Mouse (Mus musculus) frontal cortex, adult 2 months (tissue): Measurements from ENCODE around the gene Cryzl2. TPM values are rescaled to one million over a fixed set of nuclear protein-coding genes. Genes with fewer than 3 reads are reported as not detected.

Experiments
- DNase-seq, 2 experiments: peaks; one replicate each; pipeline ENCODE4 v3.0.0; 2022; ENCODE audit warnings: low spot score in 1 of 2; ENCODE audit errors: extremely low spot score in 1 of 2
- polyA plus RNA-seq: library from polyadenylated mRNA; depleted of rRNA; stranded (reverse); fragments of >200 nt; gene quantifications from 2 replicates; pipeline ENCODE4 v1.2.3, GENCODE M21; 2012; rRNA removed

The Cryzl2 gene
- 14.8 and 16.0 TPM in 2 replicates for polyA plus RNA-seq

DNA sequence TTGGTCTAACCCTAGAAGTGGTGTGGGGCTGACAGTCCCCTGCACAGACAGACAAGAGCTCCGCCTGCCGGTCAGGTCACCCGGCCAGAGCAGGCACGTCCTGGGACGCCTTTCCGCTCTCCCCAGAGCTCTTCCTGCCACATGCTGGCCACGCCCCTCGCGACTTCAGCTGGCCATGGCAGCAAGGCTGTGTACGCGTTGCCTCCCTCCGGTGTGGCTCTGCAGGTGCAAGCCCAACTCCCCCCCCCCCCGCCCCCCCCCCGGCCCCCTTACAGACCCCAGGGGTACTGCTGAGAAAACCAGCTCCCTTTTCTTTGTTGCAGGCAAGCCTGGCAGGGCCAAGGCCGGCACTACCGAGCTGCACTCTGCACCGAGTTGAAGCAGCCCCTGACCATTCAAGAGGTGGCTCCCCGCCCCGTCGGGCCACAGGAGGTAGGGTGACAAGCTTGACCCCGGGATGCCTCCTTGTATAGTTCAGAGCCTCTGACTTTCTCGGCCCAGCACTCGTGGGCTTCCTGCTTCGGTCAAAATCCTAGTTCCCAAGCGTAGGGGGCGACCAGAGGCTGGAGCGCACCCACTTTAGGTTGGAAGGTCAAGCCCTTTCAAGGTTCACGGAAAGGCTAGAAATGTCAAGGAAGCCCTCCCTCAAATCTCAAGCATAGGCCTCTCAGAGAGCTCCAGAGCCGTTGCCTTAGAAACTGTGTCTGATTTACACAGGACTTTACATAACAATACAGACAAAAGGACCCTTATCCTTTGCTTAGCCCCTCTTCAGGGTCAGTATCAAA lies at the start of gene Cryzl2:
TSS of gene Cryzl2 (plus strand) at position 157 of the 788 bp plus-strand sequence.
- DNase-seq: no peak

DNA sequence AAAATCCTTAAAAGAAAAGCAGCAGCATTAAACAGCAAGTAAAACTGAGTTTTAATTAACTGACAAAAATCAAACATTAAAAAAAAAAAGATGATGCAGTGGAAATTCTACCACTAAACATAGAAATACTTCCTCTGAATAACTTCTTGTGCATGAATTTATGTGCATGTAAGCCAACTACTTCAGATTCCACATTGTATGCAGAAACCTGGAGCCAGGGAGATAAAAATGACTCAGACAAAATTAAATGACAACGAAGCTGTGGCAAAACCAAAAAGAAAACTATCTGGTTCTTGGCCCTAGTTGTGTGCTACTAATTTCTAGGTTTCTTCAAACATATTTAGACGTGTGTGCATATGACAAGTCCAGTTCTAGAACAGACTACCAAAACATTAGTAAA lies 48.7 kb upstream of the Cryzl2 start:
- DNase-seq: no peak

DNA sequence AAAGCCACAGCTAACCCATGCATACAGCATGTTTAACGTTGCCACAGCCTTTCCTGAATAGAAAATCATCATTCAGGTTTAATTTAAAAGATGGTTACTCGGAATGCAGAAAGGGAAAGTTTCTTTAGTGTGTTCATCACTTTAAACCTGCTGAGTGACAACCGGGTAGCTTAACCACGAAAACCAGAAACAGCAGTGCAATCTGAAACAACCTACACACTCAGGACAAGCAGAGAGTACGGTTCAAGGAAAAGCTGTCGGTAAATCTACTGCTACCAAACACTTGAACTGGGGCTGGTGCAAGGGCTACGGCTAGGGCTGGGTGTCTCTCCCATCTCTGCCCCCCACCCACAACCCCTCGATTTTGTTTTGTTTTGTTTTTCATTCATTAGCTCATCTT lies 47.4 kb upstream of the Cryzl2 start:
- no peak for DNase-seq

DNA sequence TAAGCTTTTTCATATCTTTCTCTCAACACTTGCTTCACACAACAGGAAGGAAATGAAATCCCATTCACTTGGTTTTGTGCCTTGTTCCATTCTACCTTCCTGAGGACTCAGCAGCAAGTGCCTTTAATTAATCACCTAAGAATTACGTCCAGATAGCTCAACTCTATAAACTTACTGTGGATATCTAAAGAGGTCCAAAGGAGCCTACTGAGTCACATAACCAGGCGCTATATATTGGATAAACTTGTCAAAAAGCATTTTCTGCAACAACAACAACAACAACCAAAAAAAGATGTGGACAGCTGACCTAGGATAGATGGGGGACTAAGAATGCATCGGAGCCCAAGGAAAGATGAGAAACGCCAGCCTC lies 47.1 kb upstream of the Cryzl2 start:
- DNase-seq: no peak

DNA sequence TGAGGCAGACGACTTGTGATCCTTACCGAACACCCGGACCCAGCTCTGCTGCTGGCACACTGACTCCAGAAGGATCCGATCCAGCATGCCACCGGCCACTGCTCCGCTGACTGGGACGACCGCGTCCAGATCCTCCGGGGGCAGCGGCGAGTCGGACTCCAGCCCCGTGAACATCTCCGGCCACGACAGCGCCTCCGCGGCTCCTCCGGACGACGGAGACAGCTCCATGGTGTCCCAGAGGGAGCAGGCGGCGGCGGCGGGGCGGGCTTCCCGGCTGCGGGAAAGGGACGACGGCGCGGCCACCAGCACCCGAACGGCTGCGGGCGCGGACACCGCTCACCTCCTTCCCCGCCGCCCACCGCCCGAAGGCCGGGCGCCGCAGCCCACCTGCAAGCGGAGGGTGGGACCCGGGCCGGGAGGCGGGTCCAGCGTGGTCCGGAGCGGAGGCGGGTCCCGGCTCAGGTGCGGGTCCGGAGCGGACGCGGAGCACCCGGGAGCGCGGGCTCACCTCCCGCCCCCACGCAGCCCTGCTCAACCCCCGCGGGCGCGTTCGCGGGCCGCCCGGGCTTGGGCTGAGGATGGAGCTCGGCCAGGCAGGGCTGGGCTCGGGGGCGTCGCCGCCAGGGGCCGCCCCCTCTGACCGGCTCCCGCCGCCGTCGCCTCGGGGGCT lies 46.5 kb upstream of the Cryzl2 start:
- DNase-seq: peak in 1 of 2 experiments; percentile 55

DNA sequence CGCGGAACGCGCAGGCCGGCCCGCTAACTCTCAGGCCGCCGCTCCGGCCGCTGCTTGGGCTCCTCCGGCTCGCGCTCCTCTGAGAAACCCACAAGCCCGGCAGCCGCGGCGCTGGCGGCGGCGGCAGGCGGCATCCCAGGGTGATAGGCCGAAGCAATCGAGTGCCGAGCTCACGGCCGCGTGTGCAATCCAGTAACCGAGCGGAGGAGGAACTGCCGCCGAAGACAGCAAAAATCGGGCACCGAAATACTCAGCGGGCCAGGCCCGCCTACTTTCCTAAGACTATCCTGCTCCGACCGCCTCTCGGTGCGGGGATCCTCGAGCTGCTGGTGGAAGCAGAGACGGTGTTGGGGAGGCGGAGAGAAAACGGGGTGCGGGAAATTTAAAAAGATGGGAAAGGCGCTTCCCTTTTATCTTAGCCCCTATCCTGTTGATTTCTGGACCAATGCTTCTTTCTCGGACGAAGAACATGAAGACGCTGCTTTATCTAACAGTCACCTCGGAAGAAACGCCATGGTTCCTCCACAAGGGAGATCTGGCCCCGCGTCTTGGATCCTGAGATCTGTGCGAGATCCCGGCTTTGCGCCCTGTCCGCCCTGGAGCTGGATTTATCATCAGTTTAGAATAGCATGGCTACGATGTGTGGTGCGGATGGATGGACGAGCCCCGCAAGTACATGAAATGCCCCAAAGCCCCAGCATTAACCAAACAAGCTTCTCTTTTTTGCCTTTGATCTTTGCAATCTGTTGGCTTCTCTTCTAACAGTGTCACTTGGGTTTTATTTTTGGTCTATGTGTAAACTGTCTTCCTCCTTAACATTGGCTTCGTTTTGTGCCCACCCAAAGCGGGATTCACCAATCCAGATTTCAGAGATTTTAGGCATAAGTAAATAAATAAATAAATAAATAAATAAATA lies 45.7 kb upstream of the Cryzl2 start, which contains the start of gene Rasal2:
TSS of gene Rasal2 (minus strand) at position 142 of the 916 bp plus-strand sequence.
- DNase-seq: peak; percentile 95 to 97

DNA sequence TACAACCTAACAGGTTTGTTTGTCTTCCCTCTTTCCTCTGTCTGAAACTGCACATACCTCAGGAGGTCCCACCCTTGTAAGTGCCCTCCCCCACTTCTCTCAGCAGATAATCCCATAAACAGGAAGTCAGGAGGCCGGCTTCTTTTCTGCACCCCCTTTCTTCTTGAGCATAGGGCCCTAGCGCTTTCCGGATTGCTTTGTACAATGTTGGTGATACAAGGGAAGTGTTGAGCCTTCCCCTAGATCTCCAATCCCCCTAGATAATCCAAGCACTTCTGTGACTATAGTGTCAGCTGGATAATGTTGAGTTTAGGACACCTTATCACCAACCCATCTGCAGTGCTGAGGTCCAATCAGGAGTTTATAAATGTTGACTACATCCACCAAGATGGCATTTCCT lies 42.6 kb upstream of the Cryzl2 start:
- no peak for DNase-seq

DNA sequence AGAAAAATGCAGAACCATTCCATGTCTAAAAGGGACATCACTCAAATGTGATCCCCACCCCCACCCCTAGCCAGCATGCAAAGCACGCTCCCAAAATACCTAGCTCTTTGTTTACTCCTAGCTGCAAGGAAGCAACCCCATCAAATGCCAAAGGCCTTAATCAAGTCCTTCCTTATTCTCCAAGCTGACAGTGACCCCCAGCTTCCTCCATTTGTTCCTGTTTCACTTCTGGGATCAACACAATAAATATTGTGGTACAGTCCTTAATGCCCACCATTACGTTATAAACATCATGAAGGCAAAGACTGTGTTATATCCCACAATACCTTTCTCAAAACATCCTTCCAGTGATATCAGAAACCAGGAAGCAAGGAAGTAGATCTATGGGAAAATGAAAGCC lies 41.7 kb upstream of the Cryzl2 start:
- no peak for DNase-seq

DNA sequence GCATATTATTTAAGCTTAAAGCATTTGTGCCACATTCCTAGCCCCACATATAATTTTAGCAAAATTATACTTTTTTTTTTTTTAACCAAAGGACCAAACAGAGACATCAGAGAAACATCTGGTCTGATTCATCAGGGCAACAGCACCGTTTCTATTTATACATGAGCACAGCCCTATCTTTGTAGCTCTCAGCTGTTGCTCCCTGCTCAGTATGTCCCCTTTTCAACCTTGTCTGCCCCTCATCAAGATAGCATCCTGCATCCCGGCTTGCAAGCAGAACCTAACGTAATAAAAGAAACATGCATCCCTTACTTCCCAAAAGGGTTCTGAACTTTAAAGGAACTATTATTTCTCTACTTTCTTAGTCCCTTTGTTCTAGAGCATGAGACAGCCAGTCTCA lies 41.0 kb upstream of the Cryzl2 start:
- DNase-seq: no peak

DNA sequence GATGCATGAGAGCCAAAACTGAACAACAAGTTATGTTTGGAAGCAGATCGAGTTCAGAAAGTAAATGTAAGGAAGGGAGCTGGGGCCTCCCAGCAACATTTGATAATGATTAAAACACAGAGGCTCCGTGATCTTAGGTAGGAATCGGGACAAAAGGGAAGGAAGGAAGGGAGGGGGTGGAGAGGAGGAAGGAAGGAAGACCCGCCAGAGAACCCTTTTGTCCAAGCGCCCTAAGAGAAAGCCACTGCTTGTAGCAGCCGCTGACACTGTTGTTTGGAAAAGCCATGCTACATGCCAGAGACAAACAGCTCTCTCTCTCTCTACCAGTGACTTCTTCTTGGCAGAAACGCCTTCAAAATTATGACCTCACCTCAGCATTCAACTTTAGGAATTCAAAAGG lies 40.5 kb upstream of the Cryzl2 start:
- DNase-seq: no peak

DNA sequence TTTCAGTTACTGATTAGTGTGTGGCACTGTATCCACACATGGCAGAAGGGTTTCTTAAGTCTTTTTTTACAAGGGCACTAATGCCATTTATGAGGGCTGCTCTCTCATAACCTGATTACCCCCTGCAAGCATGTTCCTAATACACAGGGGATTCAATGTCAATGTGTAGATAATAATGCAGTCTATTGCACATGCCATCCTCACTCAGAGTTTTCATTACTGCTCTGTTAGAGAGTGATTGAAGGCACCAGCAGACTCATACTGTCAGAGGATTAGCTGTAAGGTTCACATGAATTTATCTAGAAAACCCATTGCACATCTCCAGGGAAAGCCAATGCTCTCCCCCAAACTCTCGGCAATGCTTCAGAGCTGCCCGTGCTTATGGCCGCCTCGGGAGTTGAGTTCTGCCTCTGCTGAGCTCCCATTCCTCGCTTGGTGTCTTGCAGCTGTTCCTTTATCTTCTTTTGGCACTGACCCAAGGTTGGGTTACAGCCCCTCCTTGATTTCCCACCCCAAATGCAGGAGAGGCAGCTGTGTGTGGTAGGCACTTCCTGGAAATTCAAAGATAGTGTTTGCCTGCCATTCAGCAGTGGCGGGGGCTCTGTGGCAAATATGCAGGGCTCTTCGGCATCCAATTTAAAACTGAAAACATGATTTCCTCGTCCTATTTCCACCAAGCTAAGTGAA lies 32.5 kb upstream of the Cryzl2 start:
- DNase-seq: no peak

DNA sequence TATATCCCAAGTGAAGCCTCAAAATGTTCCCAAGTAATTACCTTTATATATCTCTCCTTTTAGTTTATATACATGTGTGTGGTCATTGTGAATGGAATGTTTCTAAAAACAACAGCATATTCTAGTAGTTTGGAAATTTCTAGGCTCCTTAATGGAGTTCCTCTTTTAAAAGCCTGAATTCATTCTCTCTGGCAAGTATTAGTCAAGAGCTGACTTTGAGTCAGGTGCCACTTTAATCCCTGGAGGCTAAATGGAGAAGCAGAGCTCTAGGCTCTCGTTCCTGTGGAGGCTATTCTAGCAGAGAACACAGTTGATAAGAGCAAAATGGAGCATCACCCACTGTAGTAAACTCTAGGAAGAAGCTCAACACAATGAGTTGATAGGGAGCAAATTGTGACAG lies 31.4 kb upstream of the Cryzl2 start:
- no peak for DNase-seq

DNA sequence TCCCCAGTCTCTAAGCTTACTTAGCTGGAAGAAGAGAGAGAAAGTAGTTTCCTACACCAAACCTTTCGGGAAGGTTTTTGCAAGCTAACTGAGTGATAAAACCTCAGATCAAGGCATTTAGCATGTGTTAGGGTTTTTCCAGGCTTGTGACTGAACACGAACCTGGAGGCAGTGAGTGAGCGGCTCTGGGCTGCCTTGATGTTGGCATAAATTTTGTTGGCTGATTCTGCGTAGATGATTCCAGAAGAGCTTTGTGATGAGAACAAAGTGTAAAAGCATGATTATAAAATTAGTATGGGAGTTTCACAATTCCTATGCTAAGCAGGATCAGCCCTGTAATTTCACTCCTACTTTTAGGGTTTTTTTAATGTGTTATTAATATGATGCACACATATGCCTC lies 30.8 kb upstream of the Cryzl2 start:
- peak in 1 of 2 experiments; percentile 67 for DNase-seq

DNA sequence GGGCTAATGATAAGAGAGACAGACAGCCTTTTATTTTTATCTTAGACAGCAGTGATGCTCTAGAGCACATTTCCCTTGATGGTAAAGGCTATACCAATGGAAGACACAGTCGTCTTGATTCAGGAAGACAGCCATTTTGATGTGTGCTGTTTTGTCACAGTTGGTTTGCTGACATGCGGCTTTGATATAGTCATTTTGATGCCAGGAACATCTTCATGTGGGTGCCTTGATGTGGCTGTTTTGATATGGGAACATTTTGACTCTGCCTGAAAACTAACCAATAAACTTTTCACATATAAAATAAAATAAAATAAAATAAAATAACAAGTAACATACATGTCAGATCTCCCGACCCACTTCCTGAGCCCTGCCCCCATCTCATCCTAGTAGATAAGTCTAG lies 30.0 kb upstream of the Cryzl2 start:
- DNase-seq: no peak

DNA sequence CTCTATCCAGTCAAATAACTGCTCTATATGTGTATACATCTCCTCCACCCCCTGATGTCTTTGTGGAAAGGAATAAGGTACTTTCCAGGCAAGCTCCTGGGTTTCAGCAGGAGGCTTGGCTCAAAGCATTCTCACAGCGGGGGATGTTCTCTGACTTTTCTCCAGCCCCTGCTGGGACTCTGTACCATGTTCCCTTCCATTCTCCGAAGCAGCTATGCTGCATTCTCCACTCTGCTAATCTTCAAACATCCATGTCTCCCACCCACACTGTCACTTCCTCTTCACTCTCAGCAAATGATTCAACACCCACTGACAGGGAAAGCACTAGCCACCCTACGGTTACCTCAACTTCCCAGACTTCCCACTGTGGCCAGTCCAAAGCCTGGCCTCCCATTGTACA lies 25.1 kb upstream of the Cryzl2 start:
- peak in 1 of 2 experiments; percentile 70 for DNase-seq

DNA sequence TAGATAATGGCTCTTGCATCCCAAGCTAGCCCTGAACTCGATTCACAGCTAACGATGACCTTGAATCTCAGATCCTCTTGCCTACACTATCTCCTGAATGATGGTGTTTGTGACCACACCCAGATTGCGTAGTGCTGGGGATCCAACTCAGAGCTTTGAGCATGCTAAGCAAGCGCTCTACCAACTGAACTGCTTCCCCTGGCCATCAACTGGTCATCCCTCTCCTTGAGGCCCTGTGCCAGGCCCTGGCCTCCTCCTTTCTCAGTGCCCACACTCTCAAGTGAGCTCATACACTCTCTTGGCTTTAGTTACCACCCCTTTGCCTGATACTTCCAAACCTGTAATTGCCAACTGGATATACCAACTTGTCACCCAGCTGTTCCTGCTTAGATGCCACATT lies 24.0 kb upstream of the Cryzl2 start:
- no peak for DNase-seq

DNA sequence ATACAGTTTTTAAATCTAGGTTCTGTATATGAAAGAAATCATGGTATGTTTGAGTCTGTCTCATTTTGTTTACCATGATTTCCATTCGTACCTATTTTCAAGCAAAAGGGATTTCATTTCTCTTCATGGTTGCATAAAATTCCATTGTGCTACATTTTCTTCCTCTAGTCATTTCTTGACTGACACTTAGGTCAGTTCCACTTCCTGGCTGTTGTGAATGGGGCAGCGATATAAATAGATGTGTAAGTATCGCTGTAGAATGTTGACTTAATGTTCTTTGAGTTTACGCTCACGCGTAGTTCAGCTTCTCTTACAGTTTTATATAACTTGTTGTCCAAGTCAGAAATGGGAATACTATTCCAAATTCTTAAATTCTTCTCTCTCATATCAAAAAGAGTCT lies 22.5 kb upstream of the Cryzl2 start:
- no peak for DNase-seq

DNA sequence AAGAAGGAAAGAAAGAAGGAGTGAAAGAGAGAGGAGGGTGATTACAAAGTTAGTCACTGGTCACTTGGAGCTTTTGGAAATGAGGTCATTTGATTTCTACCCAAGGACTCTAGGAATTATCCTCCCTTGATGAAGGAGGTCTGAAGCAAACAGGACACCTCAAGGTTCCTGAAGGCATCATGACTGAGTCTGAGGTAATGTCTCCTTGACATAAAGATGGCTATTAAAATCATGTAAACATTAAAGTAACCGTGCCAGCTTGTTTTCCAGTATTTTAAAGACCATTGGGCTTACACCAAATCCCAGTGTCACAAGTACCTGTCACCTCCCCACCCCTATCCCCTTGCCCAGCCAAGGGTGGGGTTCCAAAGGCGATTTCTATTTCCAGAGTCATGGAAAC lies 20.1 kb upstream of the Cryzl2 start:
- DNase-seq: no peak

DNA sequence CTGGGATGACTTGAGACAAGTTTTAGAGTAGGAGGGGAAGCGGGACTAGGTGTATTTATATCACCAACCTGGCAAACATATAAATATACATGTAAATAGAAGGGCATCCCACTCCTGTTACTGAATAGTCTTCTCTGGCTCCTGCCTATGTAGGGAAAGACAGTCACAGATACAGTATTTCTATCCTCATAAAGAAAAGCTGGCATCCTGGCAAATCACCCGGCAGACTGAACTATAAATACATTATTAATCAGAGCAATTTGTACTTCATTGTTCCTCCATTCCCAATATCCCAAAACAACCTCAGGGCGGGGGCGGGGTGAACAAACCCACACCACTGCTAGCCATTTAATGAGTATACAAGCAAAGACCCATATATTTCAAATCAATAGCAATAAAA lies 19.3 kb upstream of the Cryzl2 start:
- DNase-seq: no peak

DNA sequence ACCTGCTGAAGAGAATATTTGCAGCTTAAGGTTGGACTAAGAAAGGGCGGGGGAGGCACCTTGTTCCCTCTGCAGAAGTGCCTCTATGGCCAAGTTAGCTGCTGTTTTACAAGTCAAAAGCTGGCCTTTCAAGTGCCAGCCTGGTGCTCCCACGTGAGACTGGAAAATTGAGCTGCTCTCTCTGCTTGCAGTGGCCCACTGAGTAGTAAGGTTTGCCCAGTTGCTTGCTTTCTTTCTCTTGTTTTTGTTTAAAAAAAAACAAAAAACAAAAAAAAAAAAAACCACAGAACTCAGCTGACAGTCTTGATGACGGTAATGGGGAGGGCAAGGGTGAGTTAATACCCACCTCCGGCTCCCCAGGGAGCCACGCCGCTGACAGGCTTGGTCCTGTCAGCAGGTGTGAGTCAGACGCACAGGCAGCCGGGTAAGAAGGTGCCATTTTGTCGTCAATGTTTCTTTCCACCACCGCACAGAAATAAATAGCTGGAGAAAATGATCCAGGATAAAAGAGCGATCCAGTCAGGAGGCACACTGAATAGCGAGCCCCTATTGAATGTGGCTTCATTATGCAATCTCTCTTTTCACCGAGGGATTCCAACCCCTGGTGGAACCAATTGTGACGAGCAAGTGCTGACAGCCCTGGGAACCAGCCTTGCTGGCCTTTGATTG lies 18.3 kb upstream of the Cryzl2 start:
- DNase-seq: no peak
